Mouse (Mus musculus) myocyte (in vitro differentiated cells): ENCODE measurements at regions not wholly inside any gene's neighbourhood (a gene's known extent, or its start where the extent isn't known, plus 50 kb on each side); places are given as distances from the start of the nearest gene placed in this dataset.

ENCODE experiments used
- H3K27me3 ChIP-seq: one replicate; pipeline ENCODE4 v1.6.1; 2011; ENCODE audit not compliant: control insufficient read depth, insufficient read depth, insufficient read length
- H3K36me3 ChIP-seq: one replicate; pipeline ENCODE4 v1.6.1; 2011; ENCODE audit not compliant: control insufficient read depth, insufficient read depth
- H3K4me2 ChIP-seq: one replicate; pipeline ENCODE4 v1.6.1; 2011; ENCODE audit warnings: low read depth, control low read depth
- H3K4me3 ChIP-seq: one replicate; pipeline ENCODE4 v1.5.1; 2011; ENCODE audit warnings: mild to moderate bottlenecking, control low read depth, moderate library complexity
- H3K79me2 ChIP-seq: one replicate; pipeline ENCODE4 v1.6.1; 2011; ENCODE audit not compliant: control insufficient read depth, insufficient read depth
- H3ac ChIP-seq: one replicate; pipeline ENCODE4 v1.6.1; 2011; ENCODE audit not compliant: control insufficient read depth, insufficient read length
- CEBPB ChIP-seq: IDR thresholded peaks from 2 replicates; pipeline ENCODE4 v1.6.1; 2011; ENCODE audit warnings: mild to moderate bottlenecking, moderate library complexity; ENCODE audit not compliant: poor library complexity, insufficient read depth, severe bottlenecking
- E2F4 ChIP-seq: IDR thresholded peaks from one replicate; pipeline ENCODE4 v1.6.1; 2011; ENCODE audit warnings: mild to moderate bottlenecking, control low read depth, moderate library complexity; ENCODE audit not compliant: insufficient read depth
- MAX ChIP-seq: IDR thresholded peaks from one replicate; pipeline ENCODE4 v1.6.1; 2011; ENCODE audit warnings: low read depth, mild to moderate bottlenecking, control low read depth
- MYOD1 ChIP-seq, 3 experiments: IDR thresholded peaks; one replicate each; pipeline ENCODE4 v1.6.1; 2011; ENCODE audit warnings: control low read depth in 2 of 3, low read depth in 2 of 3, mild to moderate bottlenecking in 2 of 3, moderate library complexity in 1 of 3; ENCODE audit not compliant: insufficient read length in 2 of 3, control insufficient read depth in 1 of 3
- MYOG ChIP-seq, 3 experiments: IDR thresholded peaks; one replicate each; pipeline ENCODE4 v1.6.1; 2011; ENCODE audit warnings: control low read depth in 2 of 3, low read depth in 2 of 3, mild to moderate bottlenecking in 2 of 3; ENCODE audit not compliant: insufficient read length in 2 of 3, control insufficient read depth in 1 of 3, insufficient read depth in 1 of 3
- POLR2A ChIP-seq: IDR thresholded peaks from one replicate; pipeline ENCODE4 v1.6.1; 2011; ENCODE audit warnings: low read depth, mild to moderate bottlenecking, control low read depth, moderate library complexity; ENCODE audit not compliant: insufficient read length
- POLR2AphosphoS2 ChIP-seq: IDR thresholded peaks from one replicate; pipeline ENCODE4 v1.6.1; 2011; ENCODE audit warnings: low read depth, control low read depth; ENCODE audit not compliant: insufficient read length
- REST ChIP-seq: IDR thresholded peaks from one replicate; pipeline ENCODE4 v1.6.1; 2011; ENCODE audit warnings: mild to moderate bottlenecking, control low read depth, moderate library complexity; ENCODE audit not compliant: insufficient read depth, insufficient read length
- SRF ChIP-seq: IDR thresholded peaks from one replicate; pipeline ENCODE4 v1.6.1; 2011; ENCODE audit warnings: low read depth; ENCODE audit not compliant: control insufficient read depth, insufficient read length
- TCF12 ChIP-seq: IDR thresholded peaks from one replicate; pipeline ENCODE4 v1.6.1; 2011; ENCODE audit warnings: mild to moderate bottlenecking, control low read depth; ENCODE audit not compliant: poor library complexity, insufficient read depth, severe bottlenecking
- TCF3 ChIP-seq: IDR thresholded peaks from one replicate; pipeline ENCODE4 v1.6.1; 2011; ENCODE audit warnings: low read depth, control low read depth; ENCODE audit not compliant: insufficient read length
- USF1 ChIP-seq: IDR thresholded peaks from one replicate; pipeline ENCODE4 v1.6.1; 2011; ENCODE audit warnings: low read depth, mild to moderate bottlenecking, control low read depth, moderate library complexity

- Histone ChIP-seq H3ac (no peak overlapping the region), H3K4me3 (no peak overlapping the region), H3K4me2 (no peak overlapping the region), H3K79me2 (no peaks in the 10 kb centered on the region), H3K27me3 (no peaks in the 10 kb centered on the region), H3K36me3 (no peaks in the 10 kb centered on the region)
- TF ChIP-seq E2F4 (no peak), USF1 (no peak), POLR2A (no peak), MAX (no peak), SRF (no peak), MYOD1 (IDR thresholded peaks at IDR 0.05; ENCODE audit: control insufficient read depth in 1 of 3, insufficient read length in 2 of 3, low read depth in 2 of 3) (no peak), TCF3 (no peak), TCF12 (no peak), CEBPB (no peak), MYOG (IDR thresholded peaks at IDR 0.05; ENCODE audit: control insufficient read depth in 1 of 3, insufficient read depth in 1 of 3, insufficient read length in 2 of 3, low read depth in 2 of 3) (no peak), REST (no peak), POLR2AphosphoS2 (no peak)
Observed at GRCm38 (mm10) chr11:86881710-86882109, 74.2 kb upstream of the Dhx40 start.

- no peak for TF ChIP-seq MAX
- TF ChIP-seq POLR2A = no peak
- no peak for TF ChIP-seq E2F4
- TF ChIP-seq TCF3 = no peak
- Histone ChIP-seq H3K79me2 (no peaks in the 10 kb centered on the region), H3K4me2 (no peak overlapping the region), H3K36me3 (no peaks in the 10 kb centered on the region), H3ac (no peak overlapping the region), H3K27me3 (no peaks in the 10 kb centered on the region), H3K4me3 (no peak overlapping the region)
Observed at GRCm38 (mm10) chr11:86879356-86879905, 71.9 kb upstream of the Dhx40 start.

DNA sequence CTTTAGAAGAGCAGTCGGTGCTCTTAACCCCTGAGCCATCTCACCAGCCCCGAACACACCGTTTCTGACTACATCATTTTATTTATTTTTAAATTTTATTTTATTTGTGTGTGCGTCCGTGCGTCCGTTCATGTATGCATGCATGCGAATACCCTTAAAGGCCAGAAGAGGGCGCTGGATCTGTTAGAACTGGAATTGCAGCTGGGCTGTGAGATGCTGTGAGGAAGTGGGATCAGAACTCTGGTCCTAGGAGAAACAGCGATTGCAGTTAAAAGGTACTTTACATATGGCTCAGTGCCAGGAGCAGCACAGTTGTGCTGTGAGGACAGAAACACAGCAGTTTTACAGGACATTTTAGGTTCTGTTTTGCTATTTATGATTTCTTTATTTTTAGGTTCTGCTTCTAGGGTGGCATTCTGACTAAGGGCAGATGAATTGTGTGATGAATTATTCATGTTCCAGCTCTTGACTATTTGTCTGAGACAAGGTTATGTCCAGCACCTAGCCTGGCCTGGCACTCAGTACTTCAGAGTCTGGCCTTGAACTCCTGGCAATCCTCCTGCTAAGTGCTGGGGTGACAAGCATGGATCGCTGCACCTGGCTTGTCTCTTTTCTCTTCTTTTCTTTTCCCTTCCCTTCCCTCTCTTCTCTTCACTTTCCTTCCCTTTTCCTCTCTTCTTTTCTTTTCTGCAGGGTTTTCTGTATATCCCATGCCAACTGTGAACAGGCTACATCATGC, 71.0 kb upstream of the Dhx40 start:
- Histone ChIP-seq H3K36me3 (no peaks in the 10 kb centered on the region), H3K4me3 (no peak overlapping the region), H3K4me2 (no peak overlapping the region), H3K79me2 (no peaks in the 10 kb centered on the region), H3ac (no peak overlapping the region), H3K27me3 (no peaks in the 10 kb centered on the region)
- TF ChIP-seq POLR2A (no peak), POLR2AphosphoS2 (no peak), TCF3 (no peak), E2F4 (no peak), CEBPB (no peak), TCF12 (no peak), SRF (no peak), MYOD1 (IDR thresholded peaks at IDR 0.05; ENCODE audit: control insufficient read depth in 1 of 3, insufficient read length in 2 of 3, low read depth in 2 of 3) (no peak), USF1 (no peak), REST (no peak), MAX (no peak), MYOG (IDR thresholded peaks at IDR 0.05; ENCODE audit: control insufficient read depth in 1 of 3, insufficient read depth in 1 of 3, insufficient read length in 2 of 3, low read depth in 2 of 3) (no peak)

- Histone ChIP-seq H3K79me2 (no peaks in the 10 kb centered on the region), H3K36me3 (no peaks in the 10 kb centered on the region), H3ac (no peak overlapping the region), H3K27me3 (no peaks in the 10 kb centered on the region), H3K4me2 (no peak overlapping the region), H3K4me3 (no peak overlapping the region)
- TF ChIP-seq MYOD1 (IDR thresholded peaks at IDR 0.05; ENCODE audit: control insufficient read depth in 1 of 3, insufficient read length in 2 of 3, low read depth in 2 of 3) (no peak), MYOG (IDR thresholded peaks at IDR 0.05; ENCODE audit: control insufficient read depth in 1 of 3, insufficient read depth in 1 of 3, insufficient read length in 2 of 3, low read depth in 2 of 3) (no peak), USF1 (no peak), POLR2AphosphoS2 (no peak), TCF3 (no peak), CEBPB (no peak), SRF (no peak), E2F4 (no peak), POLR2A (no peak), TCF12 (no peak), MAX (no peak), REST (no peak)
Observed at GRCm38 (mm10) chr11:86876509-86876908, 69.0 kb upstream of the Dhx40 start.

- Histone ChIP-seq H3K79me2 (no peaks in the 10 kb centered on the region), H3K36me3 (no peaks in the 10 kb centered on the region)
- no peak for TF ChIP-seq MYOD1 (IDR thresholded peaks at IDR 0.05; ENCODE audit: control insufficient read depth in 1 of 3, insufficient read length in 2 of 3, low read depth in 2 of 3)
- no peak for TF ChIP-seq SRF
- no peak for TF ChIP-seq POLR2A
- TF ChIP-seq REST = no peak
- no peak for TF ChIP-seq CEBPB
- no peak for TF ChIP-seq POLR2AphosphoS2
- no peak for TF ChIP-seq MAX
- no peak for TF ChIP-seq TCF12
- no peak for TF ChIP-seq USF1
- no peak for TF ChIP-seq MYOG (IDR thresholded peaks at IDR 0.05; ENCODE audit: control insufficient read depth in 1 of 3, insufficient read depth in 1 of 3, insufficient read length in 2 of 3, low read depth in 2 of 3)
- TF ChIP-seq TCF3 = no peak
- TF ChIP-seq E2F4 = no peak
Observed at GRCm38 (mm10) chr11:86875738-86876137, 68.2 kb upstream of the Dhx40 start.

More at GRCm38 (mm10) chr11:86875738-86876137, 68.2 kb upstream of the Dhx40 start:
- Histone ChIP-seq H3K27me3 (no peaks in the 10 kb centered on the region), H3K4me3 (no peak overlapping the region), H3K4me2 (no peak overlapping the region), H3ac (no peak overlapping the region)
